9 mouse cellular contexts compared by ENCODE assay signal in the genomic region with DNA sequence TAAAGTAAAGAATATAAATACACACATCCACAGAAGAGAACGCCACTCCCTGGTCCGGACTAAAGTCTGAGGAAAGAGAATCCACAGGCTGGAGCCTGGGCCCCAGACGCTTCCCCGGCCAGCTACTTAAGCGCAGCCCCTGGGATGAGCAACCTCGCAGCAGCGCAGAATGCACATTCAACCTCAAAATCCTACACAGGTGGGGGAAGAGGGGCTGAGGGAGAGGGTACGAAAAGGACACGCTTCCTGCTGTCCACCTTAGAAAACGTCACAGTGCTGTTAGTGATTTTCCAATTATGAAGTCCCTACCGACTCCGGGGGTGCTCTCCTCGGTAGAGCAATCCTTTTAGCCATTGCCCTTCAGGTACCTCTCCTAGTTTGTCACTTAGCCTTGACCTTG. TPM values are rescaled to one million over a fixed set of nuclear protein-coding genes. Genes with fewer than 3 reads are reported as not detected.
A peak's percentile ranks its signal among the peaks of the same experiment; 100 is the strongest.
DNase-seq lines count a peak whose midpoint lies in the region; ATAC-seq and TF ChIP-seq lines count a peak whose summit lies in the region.
"Had no signal": no experiment of that assay in that cellular context is flagged by ENCODE, and none has a peak within 500 bp of the region (broad histone marks: within the 10 kb centered on the region; RNA-seq: fewer than 3 reads in every experiment).

No protein-coding gene starts in this region.

- DNase-seq in heart, adult 9 months (ENCODE audit: low spot score in 2 of 2): no peak
- DNase-seq in ES-E14 (ENCODE audit: low read depth, low spot score): no peak
- peak; percentile 28 for DNase-seq in hindbrain, embryonic 11.5 days (ENCODE audit: low spot score)
- DNase-seq in liver, postnatal 0 days: no peak
- no peak for DNase-seq in urinary bladder, postnatal 25 days (ENCODE audit: low spot score)
- no peak for DNase-seq in ovary, postnatal 14 days (ENCODE audit: low spot score)
- no peak for DNase-seq in right cerebral cortex, postnatal 4 days
- DNase-seq: right cerebral cortex, postnatal 14 days had no signal

- H3K9ac ChIP-seq in heart, embryonic 12.5 days: peak overlapping the region; percentile 79
- H3K9ac ChIP-seq in ES-E14 (ENCODE audit: insufficient read depth, low read depth, low read length, poor library complexity, severe bottlenecking): peak overlapping the region; percentile 83
- no peak overlapping the region for H3K9ac ChIP-seq in hindbrain, embryonic 11.5 days (ENCODE audit: low read depth, low read length)
- H3K9ac ChIP-seq in liver, postnatal 0 days (replicated peaks): no peak overlapping the region

- H3K9me3 ChIP-seq in heart, embryonic 12.5 days (replicated peaks): no peaks in the 10 kb centered on the region
- H3K9me3 ChIP-seq in ES-E14 (ENCODE audit: control insufficient read depth, insufficient read depth, low read depth, low read length): no peaks in the 10 kb centered on the region
- no peaks in the 10 kb centered on the region for H3K9me3 ChIP-seq in hindbrain, embryonic 11.5 days (ENCODE audit: control insufficient read depth, low read length)
- no peaks in the 10 kb centered on the region for H3K9me3 ChIP-seq in liver, postnatal 0 days (ENCODE audit: low read length)

- peak overlapping the region; percentile 74; the same call in 1 of the 2 replicates for H3K27ac ChIP-seq in heart, embryonic 12.5 days (ENCODE audit: poor library complexity, severe bottlenecking)
- 0 out of 2 replicates have a peak overlapping the region, but pooled peaks have one; percentile 27 for H3K27ac ChIP-seq in ES-E14 (ENCODE audit: insufficient read depth, low read depth, low read length, poor library complexity, severe bottlenecking)
- no peak overlapping the region for H3K27ac ChIP-seq in hindbrain, embryonic 11.5 days (ENCODE audit: low read depth, low read length)
- H3K27ac ChIP-seq in liver, postnatal 0 days (ENCODE audit: low read depth): no peak overlapping the region; the same call in 1 of the 2 replicates

- in situ Hi-C loops in ES-E14 (cut with MboI; ENCODE audit: low sequenced_read_pairs in 2 of 2, unreplicated experiment in 2 of 2): no loop called here

- TF ChIP-seq EP300 in liver, postnatal 0 days (IDR thresholded peaks at IDR 0.05; ENCODE audit: low read depth): no peak

- H3K4me3 ChIP-seq in heart, embryonic 12.5 days: peak overlapping the region; percentile 61
- H3K4me3 ChIP-seq in ES-E14 (ENCODE audit: insufficient read depth in 1 of 2, low read depth in 1 of 2, low read length in 2 of 2, poor library complexity in 1 of 2, severe bottlenecking in 1 of 2): peak overlapping the region; percentile 82 to 93
- peak overlapping the region; percentile 55 for H3K4me3 ChIP-seq in hindbrain, embryonic 11.5 days (ENCODE audit: low read depth, low read length)
- no peak overlapping the region for H3K4me3 ChIP-seq in liver, postnatal 0 days (ENCODE audit: low read depth, low read length)

- TF ChIP-seq CTCF in liver, postnatal 0 days (IDR thresholded peaks at IDR 0.05; ENCODE audit: low read depth): no peak

- 12% methylated on average over 13 of the region's 13 CpGs for WGBS in heart, embryonic 12.5 days
- 10% methylated on average over 13 of the region's 13 CpGs for WGBS in hindbrain, embryonic 11.5 days
- WGBS in liver, postnatal 0 days (ENCODE audit: insufficient replicate concordance): 34% methylated on average over 13 of the region's 13 CpGs

- ATAC-seq in heart, embryonic 12.5 days (ENCODE audit: insufficient number of reproducible peaks, low FRiP score): no peak
- no peak for ATAC-seq in hindbrain, embryonic 11.5 days (ENCODE audit: low FRiP score)
- no peak for ATAC-seq in liver, postnatal 0 days

- no peaks in the 10 kb centered on the region for H3K27me3 ChIP-seq in heart, embryonic 12.5 days (replicated peaks)
- H3K27me3 ChIP-seq in hindbrain, embryonic 11.5 days (ENCODE audit: control insufficient read depth, insufficient read depth, low read length): peaks cover 3% of the 10 kb centered on the region; the same call in 1 of the 2 replicates
- H3K27me3 ChIP-seq in liver, postnatal 0 days (ENCODE audit: insufficient read depth, low read length): peaks cover 3% of the 10 kb centered on the region; the same call in 1 of the 2 replicates

- peak overlapping the region; percentile 94 for H3K4me2 ChIP-seq in heart, embryonic 12.5 days
- H3K4me2 ChIP-seq in hindbrain, embryonic 11.5 days (replicated peaks; ENCODE audit: low read depth, low read length): peak overlapping the region; percentile 95
- peak overlapping the region; percentile 69; the same call in 1 of the 2 replicates for H3K4me2 ChIP-seq in liver, postnatal 0 days (ENCODE audit: low read depth, low read length)

- no peaks in the 10 kb centered on the region for H3K36me3 ChIP-seq in heart, embryonic 12.5 days
- H3K36me3 ChIP-seq in ES-E14 (ENCODE audit: control insufficient read depth, insufficient read depth, low read length, poor library complexity, severe bottlenecking): no peaks in the 10 kb centered on the region
- no peaks in the 10 kb centered on the region for H3K36me3 ChIP-seq in hindbrain, embryonic 11.5 days (ENCODE audit: control insufficient read depth, insufficient read depth, low read length)
- no peaks in the 10 kb centered on the region for H3K36me3 ChIP-seq in liver, postnatal 0 days (replicated peaks; ENCODE audit: insufficient read depth, low read length)

- peaks cover 12% of the 10 kb centered on the region for H3K4me1 ChIP-seq in heart, embryonic 12.5 days (replicated peaks)
- peaks cover 14% of the 10 kb centered on the region in 2 experiments; a peak in 3 of 4 replicates for H3K4me1 ChIP-seq in ES-E14 (ENCODE audit: control insufficient read depth in 2 of 2, insufficient read depth in 2 of 2, low read length in 2 of 2, poor library complexity in 1 of 2)
- peaks cover 3% of the 10 kb centered on the region; the same call in 1 of the 2 replicates for H3K4me1 ChIP-seq in hindbrain, embryonic 11.5 days (replicated peaks; ENCODE audit: control insufficient read depth, insufficient read depth, low read length)
- H3K4me1 ChIP-seq in liver, postnatal 0 days (ENCODE audit: insufficient read depth): peaks cover 10% of the 10 kb centered on the region

TF ChIP-seq in ES-E14, 5 proteins besides CTCF, POLR2A, EP300 and RAD21:
- TF ChIP-seq ZC3H11A (IDR thresholded peaks at IDR 0.05; ENCODE audit: borderline replicate concordance, low read depth, low read length) (no peak), ZNF384 (IDR thresholded peaks at IDR 0.05; ENCODE audit: low read depth, low read length) (no peak), CHD2 (IDR thresholded peaks at IDR 0.05; ENCODE audit: low read depth, low read length) (no peak), HCFC1 (IDR thresholded peaks at IDR 0.05; ENCODE audit: borderline replicate concordance, insufficient read depth, low read length) (no peak), MAFK (IDR thresholded peaks at IDR 0.05; ENCODE audit: insufficient read depth, low read depth, low read length) (no peak)

RNA-seq across cellular contexts. Expression of gene Dgkh, which starts 6.6 kb away (rescaled TPM):
- polyA plus RNA-seq in heart, embryonic 12.5 days (2016; fragmentation: Nextera tagmentation; extraction: Ambion mirVana): 2.5 and 2.8 TPM in 2 replicates
- 8.2 and 26.1 TPM in 2 replicates for total RNA-seq in ES-E14 (2012; rRNA removed)
- polyA plus RNA-seq in hindbrain, embryonic 11.5 days (2014; fragmentation: Nextera tagmentation; extraction: Ambion mirVana): 2.1 and 2.2 TPM in 2 replicates
- polyA plus RNA-seq in liver, postnatal 0 days (2015; fragmentation: Nextera tagmentation; extraction: Ambion mirVana): 0.33 and 0.48 TPM in 2 replicates

Comparison
In these comparisons a context has a peak if more than half of its experiments do, and no peak if none do; other contexts are left out.
1. H3K27ac ChIP-seq: peak in heart, embryonic 12.5 days (single experiment) and ES-E14 (single experiment); none in hindbrain, embryonic 11.5 days (single experiment) and liver, postnatal 0 days (single experiment).
2. H3K9ac ChIP-seq: peak in heart, embryonic 12.5 days (single experiment) and ES-E14 (single experiment); none in hindbrain, embryonic 11.5 days (single experiment) and liver, postnatal 0 days (single experiment).
3. Peak in every context shown above with its lines, with median percentiles within 50 percentile points of each other: H3K4me2 ChIP-seq.